Mouse (Mus musculus): Measurements from ENCODE around the gene Gm11562. TPM values are rescaled to one million over a fixed set of nuclear protein-coding genes. Genes with fewer than 3 reads are reported as not detected.
A peak's percentile ranks its signal among the peaks of the same experiment; 100 is the strongest.

Gene Gm11562
- polyA plus RNA-seq, 1 experiment from 2014 or later = not detected

DNA sequence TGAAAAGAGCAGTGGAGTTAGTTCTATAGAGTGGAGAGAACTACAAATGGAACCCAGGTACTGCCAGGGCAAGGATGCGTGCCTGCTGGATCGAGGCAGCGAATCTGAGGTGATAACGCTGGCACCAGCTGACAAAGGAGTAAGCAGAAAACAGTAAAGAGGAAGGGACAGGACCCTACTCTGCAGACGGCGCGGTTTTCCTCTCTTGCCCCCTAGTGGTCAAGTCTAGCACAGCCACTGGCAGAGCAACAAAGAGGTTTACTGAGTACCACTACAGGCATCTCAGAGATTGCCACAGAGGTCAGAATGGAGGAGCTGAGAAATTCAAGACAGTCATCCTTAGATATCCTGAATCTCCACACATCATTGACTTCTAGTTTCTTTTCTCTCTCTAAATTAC is 46.1 kb downstream of the Gm11562 start:
- Histone ChIP-seq H3K36me3 (ENCODE audit: control insufficient read depth, insufficient read depth, low read length) (no peaks in the 10 kb centered on the region), H3K27me3 (ENCODE audit: control insufficient read depth, insufficient read depth, low read length) (no peaks in the 10 kb centered on the region), H3K4me2 (peak overlapping the region; percentile 52), H3K27ac (ENCODE audit: low read depth, low read length) (no peak overlapping the region), H3K4me1 (ENCODE audit: control insufficient read depth, insufficient read depth, low read length) (no peaks in the 10 kb centered on the region), H3K4me3 (ENCODE audit: low read depth, low read length) (no peak overlapping the region), H3K9me3 (replicated peaks; ENCODE audit: control insufficient read depth, low read length) (no peaks in the 10 kb centered on the region), H3K9ac (ENCODE audit: low read depth, low read length) (no peak overlapping the region)
- 1% methylated on average over 7 of the region's 7 CpGs for WGBS (ENCODE audit: insufficient replicate concordance)
- no peak for ATAC-seq (replicated peaks; ENCODE audit: insufficient number of reproducible peaks, low FRiP score, low TSS enrichment)

- Histone ChIP-seq H3K27me3 (ENCODE audit: control insufficient read depth, insufficient read depth, low read length) (no peaks in the 10 kb centered on the region), H3K9ac (ENCODE audit: low read depth, low read length) (no peak overlapping the region), H3K27ac (ENCODE audit: low read depth, low read length) (no peak overlapping the region), H3K9me3 (replicated peaks; ENCODE audit: control insufficient read depth, low read length) (no peaks in the 10 kb centered on the region), H3K4me2 (no peak overlapping the region), H3K4me3 (ENCODE audit: low read depth, low read length) (no peak overlapping the region), H3K4me1 (ENCODE audit: control insufficient read depth, insufficient read depth, low read length) (no peaks in the 10 kb centered on the region), H3K36me3 (ENCODE audit: control insufficient read depth, insufficient read depth, low read length) (no peaks in the 10 kb centered on the region)
- 66% methylated on average over 4 of the region's 4 CpGs for WGBS (ENCODE audit: insufficient replicate concordance)
- no peak for ATAC-seq (replicated peaks; ENCODE audit: insufficient number of reproducible peaks, low FRiP score, low TSS enrichment)
Observed at GRCm38 (mm10) chr11:99573164-99573563, 47.1 kb downstream of the Gm11562 start.

Other genes starting within 250 kb of the Gm11562 start
- gene Krt28, start 245.5 kb downstream of the Gm11562 start, polyA plus RNA-seq (2014; fragmentation: Nextera tagmentation; extraction: Ambion mirVana) = 0.16 TPM in 1 of 2 replicates, not detected in the other
- gene Krt10, start 231.1 kb downstream of the Gm11562 start, polyA plus RNA-seq (2014; fragmentation: Nextera tagmentation; extraction: Ambion mirVana) = 12.9 and 14.9 TPM in 2 replicates
- not detected in 2 replicates for gene Krt12, start 198.2 kb downstream of the Gm11562 start, polyA plus RNA-seq (2014; fragmentation: Nextera tagmentation; extraction: Ambion mirVana)
- gene Krt20, start 182.3 kb downstream of the Gm11562 start, polyA plus RNA-seq (2014; fragmentation: Nextera tagmentation; extraction: Ambion mirVana) = 3.7 and 5.4 TPM in 2 replicates
- 0.43 and 0.51 TPM in 2 replicates for gene Krt23, start 127.3 kb downstream of the Gm11562 start, polyA plus RNA-seq (2014; fragmentation: Nextera tagmentation; extraction: Ambion mirVana)
- gene Krt39, start 99.1 kb downstream of the Gm11562 start, polyA plus RNA-seq (2014; fragmentation: Nextera tagmentation; extraction: Ambion mirVana) = not detected in 2 replicates
- gene Krt40, start 77.3 kb downstream of the Gm11562 start, polyA plus RNA-seq (2014; fragmentation: Nextera tagmentation; extraction: Ambion mirVana) = not detected in 2 replicates
- not detected in 2 replicates for gene Krtap3-3, start 69.6 kb downstream of the Gm11562 start, polyA plus RNA-seq (2014; fragmentation: Nextera tagmentation; extraction: Ambion mirVana)
- gene Krtap3-2, start 63.6 kb downstream of the Gm11562 start, polyA plus RNA-seq (2014; fragmentation: Nextera tagmentation; extraction: Ambion mirVana) = not detected in 2 replicates
- not detected in 2 replicates for gene Gm11939, start 61.0 kb downstream of the Gm11562 start, polyA plus RNA-seq (2014; fragmentation: Nextera tagmentation; extraction: Ambion mirVana)
- gene Krtap3-1, start 53.8 kb downstream of the Gm11562 start, polyA plus RNA-seq (2014; fragmentation: Nextera tagmentation; extraction: Ambion mirVana) = not detected in 2 replicates
- gene Krtap1-5, start 39.4 kb downstream of the Gm11562 start, polyA plus RNA-seq (2014; fragmentation: Nextera tagmentation; extraction: Ambion mirVana) = not detected in 2 replicates
- gene Krtap1-4, start 36.8 kb downstream of the Gm11562 start, polyA plus RNA-seq (2014; fragmentation: Nextera tagmentation; extraction: Ambion mirVana) = not detected in 2 replicates
- gene Krtap1-3, start 29.1 kb downstream of the Gm11562 start, polyA plus RNA-seq (2014; fragmentation: Nextera tagmentation; extraction: Ambion mirVana) = not detected in 2 replicates
- gene Krtap9-3, start 22.3 kb downstream of the Gm11562 start, polyA plus RNA-seq (2014; fragmentation: Nextera tagmentation; extraction: Ambion mirVana) = not detected in 2 replicates
- gene Gm11938, start 17.1 kb downstream of the Gm11562 start, polyA plus RNA-seq (2014; fragmentation: Nextera tagmentation; extraction: Ambion mirVana) = not detected in 2 replicates
- not detected in 2 replicates for gene Gm11937, start 10.2 kb downstream of the Gm11562 start, polyA plus RNA-seq (2014; fragmentation: Nextera tagmentation; extraction: Ambion mirVana)
- gene Krtap2-4, start 5.6 kb downstream of the Gm11562 start, polyA plus RNA-seq (2014; fragmentation: Nextera tagmentation; extraction: Ambion mirVana) = not detected in 2 replicates
- not detected in 2 replicates for gene Krtap4-1, start 7.8 kb upstream of the Gm11562 start, polyA plus RNA-seq (2014; fragmentation: Nextera tagmentation; extraction: Ambion mirVana)
- gene Krtap4-2, start 14.6 kb upstream of the Gm11562 start, polyA plus RNA-seq (2014; fragmentation: Nextera tagmentation; extraction: Ambion mirVana) = not detected in 2 replicates
- gene Krtap4-7, start 23.7 kb upstream of the Gm11562 start, polyA plus RNA-seq (2014; fragmentation: Nextera tagmentation; extraction: Ambion mirVana) = not detected in 2 replicates
- gene Gm11555, start 29.8 kb upstream of the Gm11562 start, polyA plus RNA-seq (2014; fragmentation: Nextera tagmentation; extraction: Ambion mirVana) = not detected in 2 replicates
- gene Gm11563, start 38.5 kb upstream of the Gm11562 start, polyA plus RNA-seq (2014; fragmentation: Nextera tagmentation; extraction: Ambion mirVana) = not detected in 2 replicates
- gene Krtap4-6, start 45.5 kb upstream of the Gm11562 start, polyA plus RNA-seq (2014; fragmentation: Nextera tagmentation; extraction: Ambion mirVana) = not detected in 2 replicates
- gene Gm14190, start 70.3 kb upstream of the Gm11562 start, polyA plus RNA-seq (2014; fragmentation: Nextera tagmentation; extraction: Ambion mirVana) = not detected in 2 replicates
- gene Gm14180, start 113.9 kb upstream of the Gm11562 start, polyA plus RNA-seq (2014; fragmentation: Nextera tagmentation; extraction: Ambion mirVana) = not detected in 2 replicates
- not detected in 2 replicates for gene Gm11595, start 152.5 kb upstream of the Gm11562 start, polyA plus RNA-seq (2014; fragmentation: Nextera tagmentation; extraction: Ambion mirVana)
- not detected in 2 replicates for gene Krtap4-8, start 160.3 kb upstream of the Gm11562 start, polyA plus RNA-seq (2014; fragmentation: Nextera tagmentation; extraction: Ambion mirVana)
- not detected in 2 replicates for gene Krtap4-9, start 164.8 kb upstream of the Gm11562 start, polyA plus RNA-seq (2014; fragmentation: Nextera tagmentation; extraction: Ambion mirVana)
- gene Gm11596, start 173.0 kb upstream of the Gm11562 start, polyA plus RNA-seq (2014; fragmentation: Nextera tagmentation; extraction: Ambion mirVana) = not detected in 2 replicates
- gene Gm11569, start 178.5 kb upstream of the Gm11562 start, polyA plus RNA-seq (2014; fragmentation: Nextera tagmentation; extraction: Ambion mirVana) = not detected in 2 replicates
- gene Gm11554, start 184.0 kb upstream of the Gm11562 start, polyA plus RNA-seq (2014; fragmentation: Nextera tagmentation; extraction: Ambion mirVana) = not detected in 2 replicates
- gene Krtap4-13, start 189.5 kb upstream of the Gm11562 start, polyA plus RNA-seq (2014; fragmentation: Nextera tagmentation; extraction: Ambion mirVana) = not detected in 2 replicates
- gene Gm11564, start 195.2 kb upstream of the Gm11562 start, polyA plus RNA-seq (2014; fragmentation: Nextera tagmentation; extraction: Ambion mirVana) = not detected in 2 replicates
- gene 2300003K06Rik, start 217.6 kb upstream of the Gm11562 start, polyA plus RNA-seq (2014; fragmentation: Nextera tagmentation; extraction: Ambion mirVana) = not detected in 2 replicates
- gene Krtap4-16, start 231.2 kb upstream of the Gm11562 start, polyA plus RNA-seq (2014; fragmentation: Nextera tagmentation; extraction: Ambion mirVana) = not detected in 2 replicates
- not detected in 2 replicates for gene Gm11568, start 237.5 kb upstream of the Gm11562 start, polyA plus RNA-seq (2014; fragmentation: Nextera tagmentation; extraction: Ambion mirVana)
- not detected in 2 replicates for gene Gm11559, start 244.0 kb upstream of the Gm11562 start, polyA plus RNA-seq (2014; fragmentation: Nextera tagmentation; extraction: Ambion mirVana)